Mouse (Mus musculus): ENCODE data around the gene Fbxl7. TPM values are rescaled to one million over a fixed set of nuclear protein-coding genes. Genes with fewer than 3 reads are reported as not detected.

Gene Fbxl7
- total and polyA plus RNA-seq, 3 experiments = 0.05 TPM; not detected in 2

GRCm38 (mm10) chr15:26703156-26703840, 192.1 kb downstream of the Fbxl7 start:
- Histone ChIP-seq H3K9me3 (replicated peaks) (no peaks in the 10 kb centered on the region), H3K36me3 (replicated peaks) (no peaks in the 10 kb centered on the region), H3K27me3 (ENCODE audit: insufficient read depth, low read length) (no peaks in the 10 kb centered on the region), H3K4me1 (ENCODE audit: insufficient read depth, low read depth, low read length) (no peaks in the 10 kb centered on the region), H3K4me3 (ENCODE audit: low read depth, low read length) (no peak overlapping the region)
- DNase-seq (ENCODE audit: low spot score) (no peak), ATAC-seq (ENCODE audit: extremely low read depth, insufficient number of reproducible peaks, low FRiP score, poor library complexity, severe bottlenecking) (no peak)
- no peak for TF ChIP-seq GATA1 (IDR thresholded peaks at IDR 0.05; ENCODE audit: borderline replicate concordance, low read length)
- no peak for TF ChIP-seq TAL1 (conservative IDR thresholded peaks at IDR 0.05; ENCODE audit: low read depth, low read length)

DNA sequence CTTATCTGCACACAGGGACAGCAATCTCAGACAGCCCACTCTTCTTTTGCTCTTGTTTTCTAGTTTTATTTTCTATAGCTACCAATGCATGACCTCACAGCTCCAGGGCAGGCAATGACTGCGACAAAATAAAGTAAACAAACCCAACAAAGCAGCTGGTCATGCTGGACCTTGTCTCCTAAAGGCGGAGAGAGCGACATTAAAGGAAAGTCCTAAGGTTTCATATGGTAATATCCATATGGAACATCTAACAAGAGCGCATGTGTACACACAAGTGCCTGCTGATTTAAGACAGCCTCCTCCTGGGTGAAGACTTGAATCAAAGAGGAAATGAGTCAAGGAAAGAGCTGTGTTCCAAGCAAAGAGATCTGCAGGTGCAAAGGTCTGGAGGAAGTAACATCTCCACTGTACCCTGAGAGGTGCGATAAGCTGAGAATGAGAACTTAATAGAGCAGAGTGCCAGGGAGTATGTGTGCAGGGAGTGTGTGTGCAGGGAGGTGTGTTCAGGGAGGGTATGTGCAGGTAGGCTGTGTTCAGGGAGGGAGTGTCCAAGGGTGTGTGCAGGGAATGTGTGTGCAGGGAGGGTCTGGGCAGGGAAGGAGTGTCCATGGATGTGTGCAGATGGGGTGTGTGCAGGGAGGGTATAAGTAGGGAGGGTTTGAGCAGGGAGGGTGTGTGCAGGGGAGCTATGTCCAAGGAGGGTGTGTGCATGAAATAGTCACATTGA, 193.3 kb downstream of the Fbxl7 start:
- Histone ChIP-seq H3K27me3 (ENCODE audit: insufficient read depth, low read length) (no peaks in the 10 kb centered on the region), H3K36me3 (replicated peaks) (no peaks in the 10 kb centered on the region), H3K9me3 (replicated peaks) (no peaks in the 10 kb centered on the region), H3K4me1 (ENCODE audit: insufficient read depth, low read depth, low read length) (no peaks in the 10 kb centered on the region), H3K4me3 (ENCODE audit: low read depth, low read length) (no peak overlapping the region)
- TF ChIP-seq GATA2 (IDR thresholded peaks at IDR 0.05; ENCODE audit: borderline replicate concordance, low read depth, low read length) = no peak
- TF ChIP-seq GATA1 (IDR thresholded peaks at IDR 0.05; ENCODE audit: borderline replicate concordance, low read length) = no peak
- TF ChIP-seq POLR2AphosphoS5 (IDR thresholded peaks at IDR 0.05; ENCODE audit: insufficient replicate concordance, low read depth, low read length) = no peak
- TF ChIP-seq CTCF (IDR thresholded peaks at IDR 0.05; ENCODE audit: low read depth, low read length) = no peak
- no peak for TF ChIP-seq TAL1 (conservative IDR thresholded peaks at IDR 0.05; ENCODE audit: low read depth, low read length)
- DNase-seq (ENCODE audit: low spot score) (no peak), ATAC-seq (ENCODE audit: extremely low read depth, insufficient number of reproducible peaks, low FRiP score, poor library complexity, severe bottlenecking) (no peak)

- TF ChIP-seq GATA1 (IDR thresholded peaks at IDR 0.05; ENCODE audit: borderline replicate concordance, low read length) (no peak), POLR2AphosphoS5 (IDR thresholded peaks at IDR 0.05; ENCODE audit: insufficient replicate concordance, low read depth, low read length) (no peak), GATA2 (IDR thresholded peaks at IDR 0.05; ENCODE audit: borderline replicate concordance, low read depth, low read length) (no peak), CTCF (IDR thresholded peaks at IDR 0.05; ENCODE audit: low read depth, low read length) (no peak), TAL1 (conservative IDR thresholded peaks at IDR 0.05; ENCODE audit: low read depth, low read length) (no peak)
- no peaks in the 10 kb centered on the region for H3K4me1 ChIP-seq (ENCODE audit: insufficient read depth, low read depth, low read length)
- no peaks in the 10 kb centered on the region for H3K9me3 ChIP-seq (replicated peaks)
- no peaks in the 10 kb centered on the region for H3K36me3 ChIP-seq (replicated peaks)
- ATAC-seq (ENCODE audit: extremely low read depth, insufficient number of reproducible peaks, low FRiP score, poor library complexity, severe bottlenecking) (no peak), DNase-seq (ENCODE audit: low spot score) (no peak)
- H3K4me3 ChIP-seq (ENCODE audit: low read depth, low read length) = no peak overlapping the region
- H3K27me3 ChIP-seq (ENCODE audit: insufficient read depth, low read length) = no peaks in the 10 kb centered on the region
These were observed 202.3 kb downstream of the Fbxl7 start for GRCm38 (mm10) chr15:26693075-26693474.

DNA sequence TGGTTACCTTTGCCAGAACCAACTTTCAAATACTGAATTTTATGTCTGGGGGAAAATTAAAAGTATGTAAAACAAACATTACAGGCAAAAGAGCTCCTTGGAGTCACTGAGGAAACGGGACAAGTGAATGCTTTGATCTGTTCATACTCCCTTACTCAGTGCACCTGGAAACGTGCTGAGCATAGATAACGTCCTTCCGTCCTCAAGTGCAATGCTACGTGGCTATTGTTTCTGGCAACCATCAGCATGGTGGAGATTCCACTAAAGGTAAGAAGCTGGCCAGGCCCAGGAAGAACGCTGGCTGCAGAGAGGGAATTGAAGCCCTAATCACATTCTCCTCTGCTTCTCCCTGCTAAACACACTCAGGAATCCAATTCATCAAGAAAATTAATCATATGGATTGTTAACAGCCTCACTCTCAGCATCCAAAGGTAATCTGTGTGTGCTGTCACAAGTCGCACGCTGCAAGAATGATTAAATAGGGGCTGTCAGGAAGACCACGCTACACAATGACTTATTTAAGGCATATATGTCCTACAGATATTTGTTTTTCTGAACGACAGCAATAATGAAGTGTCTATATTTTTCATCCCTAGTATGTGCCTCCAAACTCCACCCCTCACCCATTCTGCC, 206.8 kb downstream of the Fbxl7 start:
- Histone ChIP-seq H3K9me3 (replicated peaks) (no peaks in the 10 kb centered on the region), H3K36me3 (replicated peaks) (no peaks in the 10 kb centered on the region), H3K4me3 (ENCODE audit: low read depth, low read length) (no peak overlapping the region), H3K27me3 (ENCODE audit: insufficient read depth, low read length) (no peaks in the 10 kb centered on the region), H3K4me1 (ENCODE audit: insufficient read depth, low read depth, low read length) (no peaks in the 10 kb centered on the region)
- DNase-seq (ENCODE audit: low spot score) (no peak), ATAC-seq (ENCODE audit: extremely low read depth, insufficient number of reproducible peaks, low FRiP score, poor library complexity, severe bottlenecking) (no peak)
- no peak for TF ChIP-seq GATA1 (IDR thresholded peaks at IDR 0.05; ENCODE audit: borderline replicate concordance, low read length)
- TF ChIP-seq GATA2 (IDR thresholded peaks at IDR 0.05; ENCODE audit: borderline replicate concordance, low read depth, low read length) = no peak
- TF ChIP-seq CTCF (IDR thresholded peaks at IDR 0.05; ENCODE audit: low read depth, low read length) = no peak
- no peak for TF ChIP-seq TAL1 (conservative IDR thresholded peaks at IDR 0.05; ENCODE audit: low read depth, low read length)
- TF ChIP-seq POLR2AphosphoS5 (IDR thresholded peaks at IDR 0.05; ENCODE audit: insufficient replicate concordance, low read depth, low read length) = no peak

DNA sequence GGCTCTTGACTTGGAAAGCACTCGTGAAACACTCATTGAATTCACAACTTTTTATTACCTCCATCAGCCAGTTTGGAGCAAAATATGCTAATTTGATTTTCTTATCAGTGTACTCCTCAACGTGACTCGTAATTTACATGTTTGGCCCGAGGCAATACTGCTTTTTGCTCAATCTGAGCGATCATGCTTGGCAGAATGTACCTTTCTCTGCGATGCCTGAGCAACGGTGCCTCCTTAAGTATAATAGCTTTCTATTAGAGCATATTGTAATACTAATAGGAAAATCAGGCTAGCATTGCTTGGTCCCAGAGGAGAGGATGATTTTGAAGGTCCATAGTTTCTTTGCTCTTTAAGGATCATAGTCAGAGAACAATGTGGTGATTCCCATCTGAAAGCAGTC, 207.7 kb downstream of the Fbxl7 start:
- DNase-seq (ENCODE audit: low spot score) = no peak
- ATAC-seq (ENCODE audit: extremely low read depth, insufficient number of reproducible peaks, low FRiP score, poor library complexity, severe bottlenecking) = no peak
- TF ChIP-seq GATA2 (IDR thresholded peaks at IDR 0.05; ENCODE audit: borderline replicate concordance, low read depth, low read length) (no peak), POLR2AphosphoS5 (IDR thresholded peaks at IDR 0.05; ENCODE audit: insufficient replicate concordance, low read depth, low read length) (no peak), GATA1 (IDR thresholded peaks at IDR 0.05; ENCODE audit: borderline replicate concordance, low read length) (no peak), CTCF (IDR thresholded peaks at IDR 0.05; ENCODE audit: low read depth, low read length) (no peak), TAL1 (conservative IDR thresholded peaks at IDR 0.05; ENCODE audit: low read depth, low read length) (no peak)
- Histone ChIP-seq H3K4me1 (ENCODE audit: insufficient read depth, low read depth, low read length) (no peaks in the 10 kb centered on the region), H3K27me3 (ENCODE audit: insufficient read depth, low read length) (no peaks in the 10 kb centered on the region), H3K4me3 (ENCODE audit: low read depth, low read length) (no peak overlapping the region), H3K36me3 (replicated peaks) (no peaks in the 10 kb centered on the region), H3K9me3 (replicated peaks) (no peaks in the 10 kb centered on the region)

DNA sequence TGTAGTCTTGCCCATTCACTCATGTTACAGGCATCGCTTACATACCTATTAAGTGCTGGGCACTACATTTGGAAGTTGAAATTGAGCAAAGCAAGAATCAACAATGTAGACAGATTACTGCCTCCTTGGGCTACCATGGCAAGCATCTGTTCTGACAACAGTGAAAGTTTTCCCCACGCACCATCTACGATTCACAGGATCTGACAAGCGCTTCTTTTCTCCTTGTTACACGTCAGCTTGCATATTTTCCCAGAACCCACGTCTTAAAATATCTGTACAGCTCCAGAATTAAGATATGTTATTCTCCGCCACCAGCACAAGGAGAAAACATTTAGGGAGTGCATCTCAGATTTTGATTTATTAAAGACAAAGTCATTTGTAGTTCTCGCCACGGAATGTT, 213.1 kb downstream of the Fbxl7 start:
- TF ChIP-seq POLR2AphosphoS5 (IDR thresholded peaks at IDR 0.05; ENCODE audit: insufficient replicate concordance, low read depth, low read length) = no peak
- TF ChIP-seq GATA2 (IDR thresholded peaks at IDR 0.05; ENCODE audit: borderline replicate concordance, low read depth, low read length) = no peak
- TF ChIP-seq GATA1 (IDR thresholded peaks at IDR 0.05; ENCODE audit: borderline replicate concordance, low read length) = no peak
- TF ChIP-seq CTCF (IDR thresholded peaks at IDR 0.05; ENCODE audit: low read depth, low read length) = no peak
- TF ChIP-seq TAL1 (conservative IDR thresholded peaks at IDR 0.05; ENCODE audit: low read depth, low read length) = no peak
- Histone ChIP-seq H3K4me1 (ENCODE audit: insufficient read depth, low read depth, low read length) (no peaks in the 10 kb centered on the region), H3K36me3 (replicated peaks) (no peaks in the 10 kb centered on the region), H3K4me3 (ENCODE audit: low read depth, low read length) (no peak overlapping the region), H3K9me3 (replicated peaks) (no peaks in the 10 kb centered on the region), H3K27me3 (ENCODE audit: insufficient read depth, low read length) (no peaks in the 10 kb centered on the region)
- no peak for ATAC-seq (ENCODE audit: extremely low read depth, insufficient number of reproducible peaks, low FRiP score, poor library complexity, severe bottlenecking)
- no peak for DNase-seq (ENCODE audit: low spot score)

Data from G1E (cell line).